Mouse (Mus musculus) midbrain, postnatal 0 days (tissue): ENCODE results near the gene Mrps23. TPM values are rescaled to one million over a fixed set of nuclear protein-coding genes. Genes with fewer than 3 reads are reported as not detected.

Experiments used
- ATAC-seq: fragments of 200-750 bp; cut with Nextera tagmentation; 2 replicates; pipeline ENCODE4 v1.8.0; 2017; ENCODE audit warnings: moderate number of reproducible peaks, mild to moderate bottlenecking, moderate TSS enrichment, moderate library complexity; ENCODE audit not compliant: low FRiP score
- DNase-seq: peaks from one replicate; pipeline ENCODE4 v3.0.0-alpha.2; 2015; ENCODE audit warnings: low spot score
- H3K27ac ChIP-seq: fragments of 300-500 bp; sonication (generic); 2 replicates; pipeline ENCODE4 v1.5.1; 2014; ENCODE audit warnings: low read depth, mild to moderate bottlenecking, low read length, mixed read lengths
- H3K27me3 ChIP-seq: fragments of 300-500 bp; sonication (generic); 2 replicates; pipeline ENCODE4 v1.6.1; 2014; ENCODE audit warnings: low read length, control low read depth, mixed read lengths; ENCODE audit not compliant: insufficient read depth
- H3K36me3 ChIP-seq: fragments of 300-500 bp; sonication (generic); 2 replicates; pipeline ENCODE4 v1.6.1; 2014; ENCODE audit warnings: low read length, control low read depth, mixed read lengths; ENCODE audit not compliant: insufficient read depth
- H3K4me1 ChIP-seq: fragments of 300-500 bp; sonication (generic); 2 replicates; pipeline ENCODE4 v1.6.1; 2014; ENCODE audit warnings: mild to moderate bottlenecking, control low read depth, antibody characterized with exemption, low read length, mixed read lengths; ENCODE audit not compliant: insufficient read depth
- H3K4me2 ChIP-seq: fragments of 300-500 bp; sonication (generic); 2 replicates; pipeline ENCODE4 v1.6.1; 2014; ENCODE audit warnings: low read depth, mild to moderate bottlenecking, low read length, mixed read lengths; ENCODE audit not compliant: poor library complexity, severe bottlenecking
- H3K4me3 ChIP-seq: fragments of 300-500 bp; sonication (generic); 2 replicates; pipeline ENCODE4 v1.5.1; 2014; ENCODE audit warnings: low read depth, mild to moderate bottlenecking, low read length, moderate library complexity
- H3K9ac ChIP-seq: fragments of 300-500 bp; sonication (generic); replicated peaks from 2 replicates; pipeline ENCODE4 v1.6.1; 2014; ENCODE audit warnings: mild to moderate bottlenecking, low read length, moderate library complexity, mixed read lengths; ENCODE audit not compliant: poor library complexity, severe bottlenecking
- H3K9me3 ChIP-seq: fragments of 300-500 bp; sonication (generic); 2 replicates; pipeline ENCODE4 v1.6.1; 2016; ENCODE audit warnings: low read length, control low read depth
- CTCF ChIP-seq: IDR thresholded peaks from 2 replicates; pipeline ENCODE4 v1.5.1; 2016; ENCODE audit warnings: antibody characterized with exemption, mild to moderate bottlenecking
- WGBS: fragments of 180-500 bp; shearing (Covaris S2); extraction: QIAGEN DNeasy Blood & Tissue Kit; methylation state at CpG from one replicate; pipeline ENCODE4 v1.1.7; 2014; 5-methylcytosine and 5-hydroxymethylcytosine counted together
- polyA plus RNA-seq: library from polyadenylated mRNA; unstranded; fragments of >200 nt; fragmentation: Nextera tagmentation; extraction: Ambion mirVana; gene quantifications from 2 replicates; pipeline ENCODE4 v1.2.1, GENCODE M21; 2015
- total RNA-seq: library from RNA; depleted of rRNA; stranded (reverse); fragments of >200 nt; gene quantifications from 2 replicates; pipeline ENCODE4 v1.2.3, GENCODE M21; 2014; rRNA removed

Gene Mrps23
- 29.4 and 35.5 TPM in 2 replicates for total RNA-seq
- 63.0 and 63.2 TPM in 2 replicates for polyA plus RNA-seq

GRCm38 (mm10) chr11:88203712-88204532, at the start of gene Mrps23:
TSS of gene Mrps23 (plus strand) at chr11:88204388.
- ATAC-seq (peak; percentile 91), DNase-seq (peak; percentile 96)
- peak within 1 kb of the TSS; percentile 84 for H3K9ac ChIP-seq
- peak within 1 kb of the TSS; percentile 71 for H3K27ac ChIP-seq
- H3K4me3 ChIP-seq = peak within 1 kb of the TSS; percentile 83
- peaks cover 10% of the 10 kb centered on the region; the same call in 1 of the 2 replicates for H3K36me3 ChIP-seq
- peaks cover 5% of the 10 kb centered on the region for H3K4me1 ChIP-seq
- H3K27me3 ChIP-seq = no peaks in the 10 kb centered on the region
- 1% methylated on average over 51 of the region's 51 CpGs for WGBS
- H3K9me3 ChIP-seq = no peaks in the 10 kb centered on the region
- TF ChIP-seq CTCF = peak; percentile 64
- peak within 1 kb of the TSS; percentile 90 for H3K4me2 ChIP-seq

- Histone ChIP-seq H3K27me3 (no peaks in the 10 kb centered on the region), H3K9me3 (no peaks in the 10 kb centered on the region), H3K27ac (no peak overlapping the region), H3K36me3 (no peaks in the 10 kb centered on the region), H3K4me3 (no peak overlapping the region), H3K4me1 (peaks cover 13% of the 10 kb centered on the region), H3K9ac (no peak overlapping the region), H3K4me2 (no peak overlapping the region)
- ATAC-seq (no peak), DNase-seq (no peak)
- TF ChIP-seq CTCF = no peak
- 70% methylated on average over 8 of the region's 8 CpGs for WGBS
Observed at GRCm38 (mm10) chr11:88154500-88154899, 49.7 kb upstream of the Mrps23 start.

GRCm38 (mm10) chr11:88155451-88155850, 48.7 kb upstream of the Mrps23 start:
- no peak overlapping the region for H3K4me2 ChIP-seq
- DNase-seq (peak; percentile 66), ATAC-seq (no peak; the same call in 1 of the 2 replicates)
- WGBS = 55% methylated on average over 3 of the region's 3 CpGs
- H3K4me1 ChIP-seq = peaks cover 13% of the 10 kb centered on the region
- H3K36me3 ChIP-seq = no peaks in the 10 kb centered on the region
- H3K4me3 ChIP-seq = no peak overlapping the region
- no peaks in the 10 kb centered on the region for H3K27me3 ChIP-seq
- no peak for TF ChIP-seq CTCF
- H3K27ac ChIP-seq = no peak overlapping the region
- H3K9ac ChIP-seq = no peak overlapping the region
- no peaks in the 10 kb centered on the region for H3K9me3 ChIP-seq

GRCm38 (mm10) chr11:88155998-88156397, 48.2 kb upstream of the Mrps23 start:
- TF ChIP-seq CTCF = no peak
- ATAC-seq (no peak), DNase-seq (no peak)
- H3K27ac ChIP-seq = no peak overlapping the region
- H3K27me3 ChIP-seq = no peaks in the 10 kb centered on the region
- no peaks in the 10 kb centered on the region for H3K36me3 ChIP-seq
- H3K4me2 ChIP-seq = no peak overlapping the region
- WGBS = 58% methylated on average over 8 of the region's 8 CpGs
- H3K9me3 ChIP-seq = no peaks in the 10 kb centered on the region
- H3K4me1 ChIP-seq = peaks cover 13% of the 10 kb centered on the region
- no peak overlapping the region for H3K9ac ChIP-seq
- H3K4me3 ChIP-seq = no peak overlapping the region

- no peak for TF ChIP-seq CTCF
Observed at GRCm38 (mm10) chr11:88156403-88156802, 47.8 kb upstream of the Mrps23 start.

GRCm38 (mm10) chr11:88158842-88159246, 45.3 kb upstream of the Mrps23 start:
- DNase-seq (peak; percentile 51), ATAC-seq (no peak)
- peaks cover 18% of the 10 kb centered on the region for H3K4me1 ChIP-seq
- no peak for TF ChIP-seq CTCF
- no peaks in the 10 kb centered on the region for H3K9me3 ChIP-seq
- H3K4me2 ChIP-seq = no peak overlapping the region
- no peaks in the 10 kb centered on the region for H3K27me3 ChIP-seq
- H3K36me3 ChIP-seq = no peaks in the 10 kb centered on the region
- no peak overlapping the region for H3K4me3 ChIP-seq
- no peak overlapping the region for H3K9ac ChIP-seq
- WGBS = 89% methylated on average over 5 of the region's 5 CpGs
- H3K27ac ChIP-seq = peak overlapping the region; percentile 38; the same call in 1 of the 2 replicates

More at GRCm38 (mm10) chr11:88156403-88156802, 47.8 kb upstream of the Mrps23 start:
- no peak overlapping the region for H3K9ac ChIP-seq
- no peak overlapping the region for H3K4me2 ChIP-seq
- DNase-seq (peak; percentile 34), ATAC-seq (no peak)
- no peaks in the 10 kb centered on the region for H3K27me3 ChIP-seq
- 62% methylated on average over 2 of the region's 2 CpGs for WGBS
- no peaks in the 10 kb centered on the region for H3K36me3 ChIP-seq
- H3K27ac ChIP-seq = no peak overlapping the region
- H3K9me3 ChIP-seq = no peaks in the 10 kb centered on the region
- H3K4me1 ChIP-seq = peaks cover 13% of the 10 kb centered on the region
- no peak overlapping the region for H3K4me3 ChIP-seq
